Mouse (Mus musculus): Measurements from ENCODE around the gene Adgrv1.
"Not testable (repeated sequence)": the region's sequence is repeated elsewhere in the genome, so short reads cannot be mapped to it uniquely, and the experiment has no call there.

Adgrv1 gene

DNA sequence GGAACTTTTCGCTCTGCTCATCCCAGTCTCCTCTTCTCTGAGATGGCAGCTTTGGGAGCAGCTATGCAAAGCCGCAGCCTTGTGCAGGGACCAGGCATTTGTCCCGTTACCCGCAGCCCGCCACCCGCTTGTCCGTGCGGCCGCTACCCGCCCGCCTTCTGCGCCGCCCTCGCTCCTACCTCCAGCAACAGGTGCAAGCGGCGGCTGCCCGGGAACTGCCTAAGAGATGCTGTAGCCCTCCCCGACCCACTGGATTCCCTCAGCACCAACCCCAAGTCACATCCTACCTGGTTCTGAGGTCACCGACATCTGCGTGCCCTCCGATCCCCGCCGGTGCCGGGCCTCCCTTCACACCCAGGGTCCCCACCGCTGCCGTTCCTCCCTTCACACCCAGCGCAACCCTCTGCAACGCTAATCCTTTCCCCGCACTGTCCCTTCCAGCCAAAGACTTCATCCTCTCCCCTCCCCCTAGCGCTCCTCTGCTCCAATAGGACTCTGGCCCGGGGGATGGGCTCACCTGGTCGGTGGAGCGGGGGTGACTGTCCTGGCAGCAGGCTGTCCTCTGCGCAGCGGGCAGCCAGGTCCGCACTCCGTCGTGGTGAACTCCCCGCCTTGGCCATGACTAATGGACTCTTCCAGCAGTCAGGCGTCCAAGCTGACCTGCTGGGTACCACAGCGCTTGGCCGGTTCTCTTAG is at the start of gene Adgrv1:
Gene Adgrv1 (minus strand): TSS at position 435 of the 696 bp plus-strand sequence.
- DNase-seq (ENCODE audit: extremely low spot score, low spot score): peak; percentile 91

DNA sequence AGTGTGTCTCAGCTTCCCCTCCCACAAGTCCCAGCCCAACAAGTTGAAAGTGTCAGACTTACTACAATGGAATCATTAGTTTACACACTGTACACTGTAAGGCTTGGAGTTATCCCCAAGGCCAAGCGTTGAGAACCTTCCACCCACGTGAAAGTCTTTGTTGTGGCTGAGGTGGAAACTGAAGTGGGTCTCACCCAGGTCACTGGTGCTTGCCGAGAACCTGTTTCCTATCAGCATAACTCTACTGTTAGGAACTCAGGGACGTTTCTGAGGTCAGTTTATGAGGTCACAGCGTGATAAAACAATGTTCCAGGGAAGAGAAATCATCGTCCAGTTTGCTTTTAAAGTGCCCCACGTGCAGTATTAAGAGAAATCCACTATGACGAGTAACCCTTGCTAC is 42.4 kb upstream of the Adgrv1 start:
- DNase-seq (ENCODE audit: extremely low spot score, low spot score): no peak

DNA sequence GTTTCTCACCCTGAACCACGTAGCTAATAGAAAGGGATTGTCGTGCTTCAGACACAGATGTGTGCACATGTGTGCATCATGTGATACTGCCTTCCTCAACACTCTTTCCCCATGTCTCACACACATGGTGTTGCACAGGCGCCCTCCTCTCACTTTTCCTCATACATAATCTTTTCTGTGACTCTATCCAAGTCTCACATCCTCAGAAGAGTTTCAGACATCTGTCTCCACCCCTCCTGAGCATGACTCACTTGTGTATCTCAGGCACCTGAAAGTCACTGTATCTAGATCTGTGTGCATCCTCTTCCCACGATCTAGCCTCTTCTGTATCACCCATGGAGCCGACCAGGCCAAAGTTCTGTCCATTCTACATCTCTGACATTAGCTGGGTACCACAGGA is 34.8 kb upstream of the Adgrv1 start:
- no peak for DNase-seq (ENCODE audit: extremely low spot score, low spot score)

DNA sequence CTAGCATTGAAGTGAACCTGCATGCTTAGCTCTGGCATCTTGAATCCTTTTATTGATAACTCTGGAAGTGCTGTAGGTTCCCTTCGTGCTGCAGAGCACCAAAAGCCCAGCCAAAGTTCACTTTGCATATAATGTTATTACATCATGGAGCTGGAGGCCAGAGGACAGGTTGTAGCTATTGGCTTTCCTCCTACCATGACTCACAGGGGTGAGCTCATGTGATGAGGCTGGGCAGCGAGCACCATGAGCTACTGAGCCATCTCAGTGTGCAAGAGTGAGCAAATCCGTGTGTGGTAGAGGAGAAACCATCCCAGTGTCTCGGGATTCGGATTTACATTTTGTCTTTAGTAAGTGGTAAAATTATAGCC is 31.4 kb upstream of the Adgrv1 start:
- DNase-seq (ENCODE audit: extremely low spot score, low spot score): no peak

DNA sequence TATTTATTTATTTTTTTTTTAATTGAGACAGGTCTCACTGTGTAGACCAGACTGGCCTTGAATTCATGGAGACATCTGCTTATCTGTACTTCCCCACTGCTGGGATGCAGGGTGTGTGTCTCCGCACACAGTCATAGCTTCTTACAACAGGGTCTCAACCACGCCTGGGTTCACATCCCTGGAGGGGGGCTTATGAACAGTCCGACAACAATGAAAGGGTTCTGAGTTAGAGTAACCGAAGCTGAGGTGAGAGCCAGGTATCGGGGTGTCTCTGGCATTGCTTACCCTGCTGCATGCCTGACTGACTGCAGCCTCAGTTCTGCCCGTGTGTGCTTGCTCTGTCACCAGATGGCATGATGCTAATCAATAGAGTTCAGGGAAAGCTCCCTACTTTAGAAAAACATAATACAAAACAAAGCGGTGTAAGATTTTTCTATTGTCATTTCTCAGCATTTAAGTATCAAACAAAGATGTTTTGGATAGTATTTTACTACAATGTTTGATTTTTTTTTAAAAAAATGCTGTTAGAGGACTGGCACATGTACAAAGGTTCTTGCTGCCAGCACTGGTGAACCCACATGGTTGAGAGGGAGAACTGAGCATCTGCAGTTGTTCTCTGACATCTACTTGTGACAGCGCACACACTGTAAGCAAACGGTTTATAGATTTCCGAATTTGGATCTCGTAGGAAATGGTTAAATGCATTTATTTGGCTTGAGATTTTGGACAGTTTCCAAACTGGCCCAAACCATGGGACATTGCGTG is 30.8 kb upstream of the Adgrv1 start:
- no peak for DNase-seq (ENCODE audit: extremely low spot score, low spot score)

DNA sequence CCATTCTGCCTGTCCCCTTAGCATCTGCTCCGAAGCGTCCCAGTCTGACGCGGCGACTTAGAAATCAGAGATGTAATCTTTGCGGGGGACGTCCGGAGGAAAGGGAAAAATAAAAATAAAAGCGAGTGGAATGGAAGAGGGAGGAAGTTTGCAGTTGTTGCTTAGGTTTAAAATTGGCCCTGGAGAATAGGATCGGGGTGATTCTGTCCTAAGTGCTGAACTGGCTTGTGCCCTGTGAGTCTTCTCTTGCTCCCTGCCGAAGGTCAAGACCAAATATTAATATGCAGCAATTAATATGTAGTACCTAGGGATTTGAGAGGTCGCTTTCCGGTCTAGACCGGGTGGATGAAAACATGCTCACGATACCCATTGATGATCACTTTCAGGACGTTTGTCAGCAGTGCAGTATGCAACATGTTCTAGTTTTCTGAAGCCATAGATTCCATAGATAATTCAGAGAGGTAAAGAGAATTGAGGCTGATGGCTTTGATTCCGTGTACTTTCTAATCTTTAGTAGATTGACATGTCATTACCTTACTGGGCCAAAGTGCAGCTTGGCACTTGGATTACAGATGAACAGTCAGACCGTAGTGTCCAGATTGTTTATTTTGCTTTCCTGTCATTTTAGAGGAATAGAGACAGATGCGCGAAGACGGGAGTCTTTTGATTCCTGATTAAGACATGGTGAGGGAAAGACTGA is 25.2 kb upstream of the Adgrv1 start:
- no peak for DNase-seq (ENCODE audit: extremely low spot score, low spot score)

DNA sequence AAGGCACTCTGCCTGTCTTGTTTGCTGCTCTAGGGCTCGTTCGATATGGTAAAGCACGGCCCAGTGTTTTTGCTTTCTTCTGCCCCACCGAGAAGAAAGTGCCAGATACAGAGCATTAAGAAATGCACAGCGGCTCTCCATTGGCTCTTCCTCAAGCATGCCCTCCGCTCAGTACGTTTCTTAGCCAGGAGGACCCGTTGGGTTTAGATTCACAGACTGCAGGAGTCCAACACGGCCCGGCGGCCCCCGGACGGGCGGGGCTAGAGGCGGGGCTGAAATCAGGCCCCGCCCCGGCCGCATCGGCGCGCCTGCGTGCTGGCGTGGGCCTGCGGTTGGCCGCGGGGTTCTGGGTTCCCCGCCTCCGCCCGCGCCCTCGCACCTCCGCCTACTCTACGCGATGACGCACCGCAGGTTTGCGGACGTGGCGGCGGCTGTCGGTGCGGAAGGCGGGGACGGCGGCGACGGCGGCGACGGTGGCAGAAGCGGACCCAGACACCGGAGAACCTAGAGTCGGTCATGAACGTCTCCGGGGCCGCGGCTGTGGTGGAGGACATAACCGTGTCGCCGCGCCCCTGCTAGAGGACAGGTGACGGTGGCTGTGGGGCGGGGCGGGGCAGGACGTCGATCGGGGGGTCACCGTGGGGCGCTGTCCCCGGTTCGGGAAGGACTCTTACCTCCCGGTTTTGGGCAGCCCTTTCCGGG is 24.5 kb upstream of the Adgrv1 start, which contains the start of gene Lysmd3:
Gene Lysmd3 (plus strand): TSS at position 313 of the 702 bp plus-strand sequence.
- DNase-seq (ENCODE audit: extremely low spot score, low spot score): peak; percentile 92

DNA sequence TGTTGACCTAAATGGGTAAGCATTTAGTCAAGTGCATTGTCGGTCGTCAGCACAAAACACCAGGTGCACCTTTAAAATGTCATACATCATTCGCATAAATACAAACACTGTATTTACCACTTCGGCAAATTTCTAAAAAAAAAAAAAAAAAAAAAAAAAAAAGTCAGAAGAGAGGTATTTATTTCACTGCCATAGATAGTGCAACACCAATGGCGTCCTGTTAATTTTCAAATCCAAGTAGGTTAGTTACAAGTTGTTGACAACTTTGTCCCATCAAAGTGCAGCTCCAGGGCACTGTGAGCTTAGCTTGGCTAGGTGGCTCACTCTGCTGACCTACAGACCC is 24.0 kb upstream of the Adgrv1 start:
- no peak for DNase-seq (ENCODE audit: extremely low spot score, low spot score)

DNA sequence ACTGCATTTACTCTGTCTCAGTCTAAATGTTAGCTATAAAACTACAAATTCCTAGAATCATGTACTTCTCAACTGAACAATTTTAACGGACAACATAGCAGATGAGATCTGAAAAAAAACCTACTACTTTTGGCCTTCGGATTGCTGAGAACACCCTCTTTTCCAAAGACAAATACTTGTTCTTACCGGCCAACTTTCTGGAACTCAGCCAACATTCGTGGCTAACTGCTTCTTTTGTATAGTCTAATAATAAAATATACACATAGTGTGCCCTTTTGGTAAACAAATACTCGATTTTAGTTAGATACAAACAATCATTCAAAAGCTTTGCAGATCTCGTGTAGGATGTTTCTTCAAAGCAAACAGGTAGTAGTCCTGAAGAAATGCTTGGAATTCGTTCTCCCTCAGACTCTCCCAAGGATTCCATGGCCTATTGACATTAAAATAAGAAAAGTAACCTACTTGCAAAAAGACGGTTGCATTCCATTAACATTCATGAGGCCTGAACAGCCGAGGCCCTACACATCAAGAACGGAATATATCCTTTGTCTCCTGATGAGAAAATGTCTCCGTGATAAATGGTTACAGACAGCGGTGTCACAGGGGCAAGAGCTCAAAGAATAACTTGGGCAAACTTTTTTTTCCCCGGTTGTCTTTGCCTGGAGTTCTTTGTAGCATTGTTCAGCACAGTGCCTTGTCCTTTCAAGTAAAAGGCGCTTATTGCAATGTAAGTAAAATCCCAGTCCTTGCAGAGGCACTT is 23.3 kb upstream of the Adgrv1 start:
- DNase-seq (ENCODE audit: extremely low spot score, low spot score): peak; percentile 32

DNA sequence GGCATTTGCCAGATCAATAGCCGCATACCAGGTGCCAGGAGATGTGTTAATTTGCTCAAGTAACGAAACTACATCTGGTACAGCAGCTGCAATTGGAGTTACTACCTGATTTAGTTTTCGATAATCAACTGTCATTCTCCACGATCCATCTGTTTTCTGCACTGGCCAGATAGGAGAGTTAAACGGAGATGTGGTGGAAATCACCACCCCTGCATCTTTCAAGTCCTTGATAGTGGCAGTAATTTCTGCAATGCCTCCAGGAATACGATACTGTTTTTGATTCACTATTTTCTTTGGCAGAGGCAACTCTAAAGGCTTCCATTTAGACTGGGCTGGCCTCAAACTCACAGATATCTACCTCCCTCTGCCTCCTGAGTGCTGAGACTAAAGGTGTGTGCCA is 17.4 kb upstream of the Adgrv1 start:
- DNase-seq (ENCODE audit: extremely low spot score, low spot score): not testable (repeated sequence)

DNA sequence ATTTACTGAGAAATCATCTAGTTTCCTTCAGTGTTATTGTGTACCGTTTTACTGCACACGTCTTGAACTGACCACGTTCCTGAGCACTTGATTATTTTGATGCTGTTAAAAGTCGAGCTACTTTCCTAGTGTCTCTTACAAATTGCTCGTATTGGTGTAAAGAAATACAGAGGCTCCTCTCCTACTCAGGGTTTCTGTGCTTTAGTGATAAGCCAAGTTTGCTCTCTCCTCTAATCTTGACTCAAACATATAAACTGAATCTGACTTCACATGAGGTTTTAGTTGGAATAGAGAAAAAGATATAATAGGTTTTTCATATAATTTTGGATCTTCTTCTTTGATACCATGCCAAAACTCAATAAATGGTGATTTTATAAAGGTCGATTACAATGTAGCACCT is 13.4 kb upstream of the Adgrv1 start:
- DNase-seq (ENCODE audit: extremely low spot score, low spot score): no peak

DNA sequence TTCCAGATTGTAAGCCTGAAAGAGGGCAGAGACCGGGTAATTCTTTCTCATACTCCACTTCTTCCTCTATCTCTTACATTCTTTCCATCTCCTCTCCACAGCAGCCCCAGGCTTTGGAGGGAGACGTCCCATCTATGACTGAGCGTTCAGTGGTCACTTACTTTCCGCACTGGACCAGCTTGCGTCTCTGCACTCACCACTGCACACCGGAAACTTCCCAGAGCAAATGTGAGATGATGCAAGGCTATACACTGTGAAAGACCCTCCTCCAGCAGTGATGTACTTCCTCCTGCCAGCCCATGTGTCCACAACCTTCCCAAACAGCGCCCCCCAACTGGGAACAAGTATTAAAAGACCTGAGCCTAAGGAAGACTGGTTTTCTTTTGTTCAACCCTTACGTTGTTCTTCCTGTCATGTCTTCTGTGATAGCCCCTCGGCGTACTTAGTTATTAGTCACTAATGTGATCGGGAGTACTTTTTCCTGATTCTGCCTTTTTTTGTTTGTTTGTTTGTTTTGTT is 11.2 kb upstream of the Adgrv1 start:
- no peak for DNase-seq (ENCODE audit: extremely low spot score, low spot score)

DNA sequence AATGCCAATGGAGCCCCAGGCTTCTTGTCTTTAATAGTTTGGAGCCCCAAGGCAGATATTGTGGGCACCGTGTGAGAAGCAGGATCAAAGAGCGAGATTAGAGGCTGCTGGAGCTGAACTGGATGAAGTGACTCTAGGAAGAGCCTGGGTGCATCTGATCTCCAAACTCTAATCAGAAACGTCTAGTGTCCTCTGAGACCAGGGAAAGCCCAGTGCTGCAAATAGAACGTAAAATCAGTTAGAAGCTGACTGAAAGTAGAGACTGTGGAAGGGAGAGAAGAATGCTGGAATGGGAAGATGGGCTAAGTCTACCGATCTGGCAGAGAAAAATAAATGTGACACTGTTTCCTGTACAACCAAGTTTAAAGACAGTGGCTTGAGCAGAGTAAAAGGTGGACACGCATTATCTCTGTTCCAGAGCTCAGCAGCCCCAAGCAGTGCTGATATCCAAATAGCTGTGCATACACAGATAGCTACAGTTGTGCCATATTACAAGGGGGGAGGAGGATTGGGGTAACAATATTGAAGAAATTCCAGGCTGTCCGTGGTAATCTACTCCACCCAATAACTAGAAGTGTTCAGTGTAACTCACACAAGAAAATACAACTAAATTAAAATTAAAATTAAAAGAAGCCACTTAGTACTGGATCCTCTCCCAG is 9.7 kb upstream of the Adgrv1 start:
- no peak for DNase-seq (ENCODE audit: extremely low spot score, low spot score)

DNA sequence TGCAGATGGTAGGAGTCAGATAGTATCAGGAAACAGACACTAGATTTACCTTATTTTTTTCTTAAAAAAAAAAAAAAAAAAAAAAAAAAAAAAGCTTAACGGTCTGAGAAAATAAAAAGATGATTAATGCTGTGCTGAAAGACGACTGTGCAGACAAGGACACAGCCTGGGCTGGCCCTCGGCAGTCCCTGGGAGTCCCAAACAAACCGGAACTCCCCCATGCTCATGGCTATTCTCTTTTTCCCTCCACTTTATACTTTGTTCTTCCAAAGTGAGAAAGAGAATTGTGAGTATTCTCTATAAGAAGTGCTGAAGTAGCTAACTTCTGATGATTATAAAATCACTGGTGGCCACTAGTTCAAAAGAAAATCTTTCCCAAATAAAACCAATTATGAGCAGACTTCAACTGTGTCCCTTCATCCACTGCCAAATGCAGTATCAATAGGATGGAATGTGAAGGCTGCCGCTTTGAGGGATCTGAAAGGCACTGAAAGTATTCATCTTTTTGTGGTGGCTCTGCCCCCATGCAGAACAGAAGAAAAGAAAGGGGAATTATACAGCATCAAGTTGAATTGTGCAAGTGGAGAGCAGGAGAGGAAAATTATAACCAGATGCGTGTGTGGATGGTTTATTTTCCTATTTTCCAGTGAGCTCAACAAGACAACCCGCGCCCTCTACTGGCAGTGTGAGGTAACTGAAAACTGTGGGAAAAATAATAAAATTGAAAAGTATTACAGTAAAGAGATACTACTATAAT is 8.5 kb upstream of the Adgrv1 start:
- DNase-seq (ENCODE audit: extremely low spot score, low spot score): peak; percentile 59

DNA sequence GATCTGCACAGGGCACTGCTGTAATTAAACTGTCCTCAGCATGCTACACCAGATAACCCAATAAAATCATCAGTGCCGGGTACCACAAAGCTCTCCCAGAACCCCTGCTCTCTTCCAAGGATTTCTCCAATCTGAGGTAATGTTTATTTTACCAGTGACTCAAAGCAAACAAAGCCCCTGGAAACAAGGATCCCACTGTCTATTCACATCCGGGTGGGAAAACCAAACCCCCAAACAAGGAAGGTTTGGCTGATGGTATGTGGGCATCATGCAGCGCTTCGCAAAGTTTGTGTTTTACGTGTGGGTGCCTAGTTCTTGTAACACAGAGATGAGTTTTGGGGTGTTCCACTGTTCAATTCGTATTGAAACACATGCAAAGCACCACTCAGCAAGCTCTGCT is 7.9 kb upstream of the Adgrv1 start:
- DNase-seq (ENCODE audit: extremely low spot score, low spot score): peak; percentile 45

DNA sequence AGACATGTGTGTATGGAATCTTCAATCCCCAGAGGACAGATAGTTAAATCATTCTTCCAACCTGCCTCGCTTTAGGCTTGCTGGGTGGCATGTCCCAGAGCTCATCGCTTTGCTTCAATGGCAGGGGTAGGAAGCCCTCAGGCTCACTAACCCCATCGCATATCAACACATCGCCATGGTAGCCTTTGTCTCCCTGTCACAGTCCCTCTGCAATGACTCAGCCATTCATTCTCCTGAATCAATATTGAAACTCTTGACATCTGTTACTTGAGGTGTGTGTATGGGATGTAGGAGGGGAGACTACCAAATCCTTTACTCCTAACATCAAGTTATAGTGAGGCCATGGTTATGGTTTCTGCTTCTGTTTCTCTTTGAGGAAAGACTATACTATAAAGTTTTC is 6.7 kb upstream of the Adgrv1 start:
- peak; percentile 43 for DNase-seq (ENCODE audit: extremely low spot score, low spot score)

DNA sequence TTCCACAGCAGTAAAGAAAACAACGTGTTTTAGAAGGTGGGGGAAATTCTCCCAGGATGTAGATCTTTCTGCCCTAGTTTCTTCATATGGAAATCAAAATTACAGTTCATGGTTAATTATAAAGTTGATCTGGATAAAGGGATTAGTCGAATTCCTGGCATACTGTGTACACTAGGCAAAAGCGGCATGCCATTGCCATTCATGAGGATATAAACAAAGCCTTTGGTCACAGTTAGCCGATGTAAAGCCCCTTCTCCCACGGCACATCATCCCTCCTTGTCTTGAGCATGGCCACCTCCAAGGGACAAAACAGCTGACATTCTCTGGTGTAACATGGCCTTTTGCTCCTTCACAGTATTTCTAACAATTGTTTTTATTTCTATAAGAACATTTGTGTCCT is 2.4 kb downstream of the Adgrv1 start:
- no peak for DNase-seq (ENCODE audit: extremely low spot score, low spot score)

DNA sequence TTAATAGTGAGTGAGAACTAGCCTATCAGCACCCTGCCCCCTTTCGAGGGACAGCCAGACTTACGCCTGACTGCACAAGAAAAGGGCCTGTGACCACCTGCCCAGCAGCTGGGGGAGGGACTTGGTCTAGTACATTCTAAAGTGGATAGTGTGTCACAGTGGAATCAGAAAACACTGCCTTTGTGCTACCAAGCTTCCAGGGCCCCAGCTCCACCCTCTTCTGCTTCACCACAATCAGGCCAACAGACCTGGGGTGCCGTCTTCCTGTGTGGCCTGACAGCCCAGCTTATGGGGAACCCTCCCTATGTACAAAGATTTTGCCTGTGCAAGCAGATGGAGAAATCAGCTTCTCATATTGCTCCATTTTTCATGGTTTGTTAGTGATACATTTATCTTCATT is 3.6 kb downstream of the Adgrv1 start:
- peak; percentile 47 for DNase-seq (ENCODE audit: extremely low spot score, low spot score)

DNA sequence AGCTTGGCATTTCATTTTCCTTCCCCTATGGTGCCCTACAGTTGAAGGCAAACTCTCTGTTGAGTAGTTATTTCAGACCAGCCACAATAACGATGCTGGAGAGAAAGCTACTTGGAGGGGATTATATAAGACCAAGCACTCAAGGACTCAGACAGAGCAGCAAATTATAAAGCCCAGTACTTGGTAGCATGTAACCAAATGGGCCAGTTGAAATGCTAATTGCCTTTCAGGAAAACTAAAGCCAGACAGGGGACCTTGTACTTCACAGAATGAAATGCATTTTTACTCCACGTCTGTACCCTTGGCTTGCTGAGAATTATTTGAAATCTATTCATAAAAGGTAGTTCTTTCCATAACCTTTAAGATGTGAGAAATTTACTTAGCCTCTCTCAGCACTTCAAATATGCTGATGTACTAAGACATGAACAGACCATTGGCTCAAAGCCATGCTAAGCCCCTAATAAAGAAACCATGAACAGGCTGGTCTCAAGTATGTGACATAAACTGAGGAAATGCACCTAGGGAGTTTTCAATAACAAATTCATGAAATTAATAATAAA is 4.2 kb downstream of the Adgrv1 start:
- no peak for DNase-seq (ENCODE audit: extremely low spot score, low spot score)
